Mouse (Mus musculus) hindbrain, embryonic 11.5 days (tissue): ENCODE results near the gene Trim52. TPM values are rescaled to one million over a fixed set of nuclear protein-coding genes. Genes with fewer than 3 reads are reported as not detected.

ENCODE experiments used
- ATAC-seq: fragments of 200-750 bp; cut with Nextera tagmentation; 2 replicates; pipeline ENCODE4 v1.8.0; 2017; ENCODE audit warnings: mild to moderate bottlenecking, moderate TSS enrichment, moderate library complexity; ENCODE audit not compliant: low FRiP score
- DNase-seq: peaks from one replicate; pipeline ENCODE4 v3.0.0-alpha.2; 2015; ENCODE audit warnings: low spot score
- H3K27ac ChIP-seq: fragments of 300-500 bp; sonication (generic); 2 replicates; pipeline ENCODE4 v1.5.1; 2014; ENCODE audit warnings: mild to moderate bottlenecking, low read depth, low read length
- H3K27me3 ChIP-seq: fragments of 300-500 bp; sonication (generic); 2 replicates; pipeline ENCODE4 v1.6.1; 2014; ENCODE audit warnings: mild to moderate bottlenecking, low read length, moderate library complexity, mixed read lengths; ENCODE audit not compliant: control insufficient read depth, insufficient read depth
- H3K36me3 ChIP-seq: fragments of 300-500 bp; sonication (generic); 2 replicates; pipeline ENCODE4 v1.6.1; 2014; ENCODE audit warnings: mild to moderate bottlenecking, low read length, moderate library complexity, mixed read lengths; ENCODE audit not compliant: control insufficient read depth, insufficient read depth
- H3K4me1 ChIP-seq: fragments of 300-500 bp; sonication (generic); replicated peaks from 2 replicates; pipeline ENCODE4 v1.6.1; 2014; ENCODE audit warnings: low read length, mixed read lengths; ENCODE audit not compliant: control insufficient read depth, insufficient read depth
- H3K4me2 ChIP-seq: fragments of 300-500 bp; sonication (generic); replicated peaks from 2 replicates; pipeline ENCODE4 v1.6.1; 2014; ENCODE audit warnings: mild to moderate bottlenecking, low read depth, low read length
- H3K4me3 ChIP-seq: fragments of 300-500 bp; sonication (generic); 2 replicates; pipeline ENCODE4 v1.5.1; 2014; ENCODE audit warnings: low read depth, low read length
- H3K9ac ChIP-seq: fragments of 300-500 bp; sonication (generic); 2 replicates; pipeline ENCODE4 v1.6.1; 2014; ENCODE audit warnings: low read depth, low read length
- H3K9me3 ChIP-seq: fragments of 300-500 bp; sonication (generic); 2 replicates; pipeline ENCODE4 v1.6.1; 2016; ENCODE audit warnings: low read length; ENCODE audit not compliant: control insufficient read depth
- WGBS: fragments of 180-500 bp; shearing (Covaris S2); extraction: QIAGEN DNeasy Blood & Tissue Kit; methylation state at CpG from one replicate; pipeline ENCODE4 v1.1.7; 2014; 5-methylcytosine and 5-hydroxymethylcytosine counted together
- polyA plus RNA-seq: library from polyadenylated mRNA; unstranded; fragments of >200 nt; fragmentation: Nextera tagmentation; extraction: Ambion mirVana; gene quantifications from 2 replicates; pipeline ENCODE4 v1.2.1, GENCODE M21; 2014

Trim52 gene
- polyA plus RNA-seq, 1 experiment from 2014 or later: not detected

DNA sequence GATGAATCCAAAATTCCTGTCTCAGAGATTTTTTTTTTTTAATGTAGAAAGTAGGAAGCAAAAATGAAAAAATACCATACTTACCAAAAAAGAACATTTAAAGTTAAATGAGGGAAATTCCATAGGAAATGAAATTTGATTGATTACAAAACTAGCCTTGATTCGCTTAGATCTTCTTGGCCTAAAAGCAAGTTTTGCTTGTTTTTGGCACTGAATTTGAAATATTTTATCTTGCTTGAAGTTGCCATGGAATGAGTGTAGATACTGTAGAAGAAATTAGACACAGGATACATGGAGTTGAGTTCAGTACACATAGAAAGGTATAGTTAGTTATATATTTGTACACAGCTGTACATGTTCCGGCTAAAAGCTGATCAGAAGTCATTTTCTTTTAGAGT is 73.7 kb downstream of the Trim52 start:
- Histone ChIP-seq H3K4me3 (no peak overlapping the region), H3K4me2 (no peak overlapping the region), H3K27me3 (no peaks in the 10 kb centered on the region), H3K9me3 (no peaks in the 10 kb centered on the region), H3K4me1 (no peaks in the 10 kb centered on the region), H3K36me3 (no peaks in the 10 kb centered on the region), H3K9ac (no peak overlapping the region), H3K27ac (no peak overlapping the region)
- 78% methylated on average over 2 of the region's 2 CpGs for WGBS
- DNase-seq: no peak
- no peak for ATAC-seq

DNA sequence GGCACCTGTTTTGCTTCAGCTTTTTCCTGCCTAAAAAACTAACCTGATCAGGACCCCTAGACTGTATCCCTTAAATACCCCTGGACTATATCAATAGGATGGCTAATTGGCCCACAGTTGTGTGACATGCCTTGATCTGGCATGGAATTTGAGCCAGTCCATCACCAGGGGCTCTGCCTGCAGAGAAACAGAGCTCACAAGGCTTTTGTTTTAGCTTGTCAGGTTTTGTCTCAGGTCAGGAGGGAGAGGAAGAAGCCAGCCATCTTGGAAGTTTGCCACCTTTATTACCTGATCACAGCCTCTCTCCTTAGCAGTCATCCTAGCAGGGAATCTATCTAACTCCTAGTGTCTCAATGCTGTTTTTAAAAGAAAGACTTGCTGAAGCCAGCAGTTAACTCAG is 74.6 kb downstream of the Trim52 start:
- H3K9me3 ChIP-seq: no peaks in the 10 kb centered on the region
- H3K27me3 ChIP-seq: no peaks in the 10 kb centered on the region
- H3K9ac ChIP-seq: no peak overlapping the region
- no peak for ATAC-seq
- H3K4me2 ChIP-seq: no peak overlapping the region
- H3K4me3 ChIP-seq: no peak overlapping the region
- H3K27ac ChIP-seq: no peak overlapping the region
- no peaks in the 10 kb centered on the region for H3K4me1 ChIP-seq
- no peaks in the 10 kb centered on the region for H3K36me3 ChIP-seq
- DNase-seq: no peak

GRCm38 (mm10) chr14:106183985-106184384 is 78.0 kb downstream of the Trim52 start:
- 99% methylated on average over 3 of the region's 3 CpGs for WGBS

More at GRCm38 (mm10) chr14:106183985-106184384, 78.0 kb downstream of the Trim52 start:
- no peaks in the 10 kb centered on the region for H3K4me1 ChIP-seq
- H3K36me3 ChIP-seq: no peaks in the 10 kb centered on the region
- peak; percentile 57; the same call in 1 of the 2 replicates for ATAC-seq
- H3K27me3 ChIP-seq: no peaks in the 10 kb centered on the region
- no peak overlapping the region for H3K9ac ChIP-seq
- no peak overlapping the region for H3K27ac ChIP-seq
- DNase-seq: no peak
- H3K4me2 ChIP-seq: no peak overlapping the region
- no peak overlapping the region for H3K4me3 ChIP-seq
- H3K9me3 ChIP-seq: no peaks in the 10 kb centered on the region

Other genes with a start within 250 kb of the Trim52 start
- gene Spry2, start 209.4 kb upstream of the Trim52 start, polyA plus RNA-seq: 37.4 and 37.7 TPM in 2 replicates